Mouse (Mus musculus): ENCODE measurements around the gene Pole. TPM values are rescaled to one million over a fixed set of nuclear protein-coding genes. Genes with fewer than 3 reads are reported as not detected.
A peak's percentile ranks its signal among the peaks of the same experiment; 100 is the strongest.

The Pole gene
- total RNA-seq, 2 experiments from 2014 or later = 1.3 to 1.8 TPM

GRCm38 (mm10) chr5:110342648-110343284 is 56.7 kb downstream of the Pole start, which contains the start of gene P2rx2:
TSS of gene P2rx2 (minus strand) at chr5:110343212.
- DNase-seq (ENCODE audit: extremely low spot score in 1 of 2, low spot score in 1 of 2) = no peak

- DNase-seq (ENCODE audit: extremely low spot score in 1 of 2, low spot score in 1 of 2) = no peak
These were observed 58.4 kb downstream of the Pole start, which contains the start of gene Lrcol1 for GRCm38 (mm10) chr5:110344524-110344923. TSS of gene Lrcol1 (plus strand) at chr5:110344730.

GRCm38 (mm10) chr5:110345553-110345952 is 59.4 kb downstream of the Pole start:
- no peak for DNase-seq (ENCODE audit: extremely low spot score in 1 of 2, low spot score in 1 of 2)

GRCm38 (mm10) chr5:110347006-110347405 is 60.9 kb downstream of the Pole start:
- DNase-seq (ENCODE audit: extremely low spot score in 1 of 2, low spot score in 1 of 2) = no peak

GRCm38 (mm10) chr5:110354716-110355115 is 68.6 kb downstream of the Pole start:
- peak in 1 of 2 experiments; percentile 60 for DNase-seq (ENCODE audit: extremely low spot score in 1 of 2, low spot score in 1 of 2)

- peak; percentile 83 to 97 for DNase-seq (ENCODE audit: extremely low spot score in 1 of 2, low spot score in 1 of 2)
These were observed 71.5 kb downstream of the Pole start for GRCm38 (mm10) chr5:110357531-110358179.

- DNase-seq (ENCODE audit: extremely low spot score in 1 of 2, low spot score in 1 of 2) = no peak
These were observed 75.4 kb downstream of the Pole start for GRCm38 (mm10) chr5:110361465-110361864.

GRCm38 (mm10) chr5:110362813-110363178 is 76.7 kb downstream of the Pole start:
- DNase-seq (ENCODE audit: extremely low spot score in 1 of 2, low spot score in 1 of 2) = no peak

GRCm38 (mm10) chr5:110363179-110363821 is 77.2 kb downstream of the Pole start:
- peak; percentile 61 to 66 for DNase-seq (ENCODE audit: extremely low spot score in 1 of 2, low spot score in 1 of 2)

GRCm38 (mm10) chr5:110363822-110364545 is 77.9 kb downstream of the Pole start:
- no peak for DNase-seq (ENCODE audit: extremely low spot score in 1 of 2, low spot score in 1 of 2)

- peak; percentile 69 to 92 for DNase-seq (ENCODE audit: extremely low spot score in 1 of 2, low spot score in 1 of 2)
These were observed 90.8 kb downstream of the Pole start for GRCm38 (mm10) chr5:110376802-110377433.

- peak in 1 of 2 experiments; percentile 46 for DNase-seq (ENCODE audit: extremely low spot score in 1 of 2, low spot score in 1 of 2)
These were observed 92.1 kb downstream of the Pole start for GRCm38 (mm10) chr5:110378181-110378583.

GRCm38 (mm10) chr5:110379086-110379485 is 93.0 kb downstream of the Pole start:
- no peak for DNase-seq (ENCODE audit: extremely low spot score in 1 of 2, low spot score in 1 of 2)

- no peak for DNase-seq (ENCODE audit: extremely low spot score in 1 of 2, low spot score in 1 of 2)
These were observed 93.7 kb downstream of the Pole start for GRCm38 (mm10) chr5:110379823-110380222.

GRCm38 (mm10) chr5:110384491-110384890 is 98.4 kb downstream of the Pole start:
- DNase-seq (ENCODE audit: extremely low spot score in 1 of 2, low spot score in 1 of 2) = no peak

GRCm38 (mm10) chr5:110385263-110385662 is 99.2 kb downstream of the Pole start:
- DNase-seq (ENCODE audit: extremely low spot score in 1 of 2, low spot score in 1 of 2) = no peak

- DNase-seq (ENCODE audit: extremely low spot score in 1 of 2, low spot score in 1 of 2) = peak; percentile 61 to 66
These were observed 100.5 kb downstream of the Pole start for GRCm38 (mm10) chr5:110386371-110387330.

Data from layer of hippocampus, postnatal 25 days (tissue).